Mouse (Mus musculus): ENCODE data around the gene Ppil4. TPM values are rescaled to one million over a fixed set of nuclear protein-coding genes. Genes with fewer than 3 reads are reported as not detected.

The Ppil4 gene
- polyA plus RNA-seq, 1 experiment, result 4.2 TPM

- Histone ChIP-seq H3K27me3 (ENCODE audit: control insufficient read depth, insufficient read depth, insufficient read length) (peaks cover 9% of the 10 kb centered on the region), H3K36me3 (ENCODE audit: control insufficient read depth, insufficient read depth) (no peaks in the 10 kb centered on the region), H3K79me2 (ENCODE audit: control insufficient read depth, insufficient read depth) (no peaks in the 10 kb centered on the region), H3ac (ENCODE audit: control insufficient read depth, insufficient read length) (no peak overlapping the region), H3K4me2 (ENCODE audit: low read depth) (no peak overlapping the region), H3K4me3 (no peak overlapping the region)
- TF ChIP-seq SRF (IDR thresholded peaks at IDR 0.05; ENCODE audit: control insufficient read depth, insufficient read length, low read depth) (no peak), CEBPB (IDR thresholded peaks at IDR 0.05; ENCODE audit: insufficient read depth, poor library complexity, severe bottlenecking) (no peak)
Measured at GRCm38 (mm10) chr10:7866762-7867665, 74.3 kb downstream of the Ppil4 start.

GRCm38 (mm10) chr10:7867666-7868030 lies 75.0 kb downstream of the Ppil4 start:
- Histone ChIP-seq H3K36me3 (ENCODE audit: control insufficient read depth, insufficient read depth) (no peaks in the 10 kb centered on the region), H3ac (ENCODE audit: control insufficient read depth, insufficient read length) (no peak overlapping the region), H3K27me3 (ENCODE audit: control insufficient read depth, insufficient read depth, insufficient read length) (peaks cover 9% of the 10 kb centered on the region), H3K4me2 (ENCODE audit: low read depth) (no peak overlapping the region), H3K4me3 (no peak overlapping the region), H3K79me2 (ENCODE audit: control insufficient read depth, insufficient read depth) (no peaks in the 10 kb centered on the region)
- TF ChIP-seq CEBPB (IDR thresholded peaks at IDR 0.05; ENCODE audit: insufficient read depth, poor library complexity, severe bottlenecking) (no peak), MAX (IDR thresholded peaks at IDR 0.05; ENCODE audit: low read depth) (no peak), TCF3 (IDR thresholded peaks at IDR 0.05; ENCODE audit: insufficient read length, low read depth) (no peak), TCF12 (IDR thresholded peaks at IDR 0.05; ENCODE audit: insufficient read depth, poor library complexity, severe bottlenecking) (no peak), POLR2AphosphoS2 (IDR thresholded peaks at IDR 0.05; ENCODE audit: insufficient read length, low read depth) (no peak), SRF (IDR thresholded peaks at IDR 0.05; ENCODE audit: control insufficient read depth, insufficient read length, low read depth) (no peak), REST (IDR thresholded peaks at IDR 0.05; ENCODE audit: insufficient read depth, insufficient read length) (no peak), USF1 (IDR thresholded peaks at IDR 0.05; ENCODE audit: low read depth) (no peak), MYOD1 (IDR thresholded peaks at IDR 0.05; ENCODE audit: control insufficient read depth in 1 of 3, insufficient read length in 2 of 3, low read depth in 2 of 3) (no peak), MYOG (IDR thresholded peaks at IDR 0.05; ENCODE audit: control insufficient read depth in 1 of 3, insufficient read depth in 1 of 3, insufficient read length in 2 of 3, low read depth in 2 of 3) (no peak), E2F4 (IDR thresholded peaks at IDR 0.05; ENCODE audit: insufficient read depth) (no peak), POLR2A (IDR thresholded peaks at IDR 0.05; ENCODE audit: insufficient read length, low read depth) (no peak)

GRCm38 (mm10) chr10:7869746-7870145 lies 77.1 kb downstream of the Ppil4 start:
- Histone ChIP-seq H3K4me3 (no peak overlapping the region), H3K4me2 (ENCODE audit: low read depth) (no peak overlapping the region), H3ac (ENCODE audit: control insufficient read depth, insufficient read length) (no peak overlapping the region), H3K27me3 (ENCODE audit: control insufficient read depth, insufficient read depth, insufficient read length) (peaks cover 9% of the 10 kb centered on the region), H3K79me2 (ENCODE audit: control insufficient read depth, insufficient read depth) (no peaks in the 10 kb centered on the region), H3K36me3 (ENCODE audit: control insufficient read depth, insufficient read depth) (no peaks in the 10 kb centered on the region)
- TF ChIP-seq REST (IDR thresholded peaks at IDR 0.05; ENCODE audit: insufficient read depth, insufficient read length) (no peak), MYOD1 (IDR thresholded peaks at IDR 0.05; ENCODE audit: control insufficient read depth in 1 of 3, insufficient read length in 2 of 3, low read depth in 2 of 3) (no peak), TCF3 (IDR thresholded peaks at IDR 0.05; ENCODE audit: insufficient read length, low read depth) (no peak), TCF12 (IDR thresholded peaks at IDR 0.05; ENCODE audit: insufficient read depth, poor library complexity, severe bottlenecking) (no peak), MAX (IDR thresholded peaks at IDR 0.05; ENCODE audit: low read depth) (no peak), MYOG (IDR thresholded peaks at IDR 0.05; ENCODE audit: control insufficient read depth in 1 of 3, insufficient read depth in 1 of 3, insufficient read length in 2 of 3, low read depth in 2 of 3) (no peak), SRF (IDR thresholded peaks at IDR 0.05; ENCODE audit: control insufficient read depth, insufficient read length, low read depth) (no peak), E2F4 (IDR thresholded peaks at IDR 0.05; ENCODE audit: insufficient read depth) (no peak), USF1 (IDR thresholded peaks at IDR 0.05; ENCODE audit: low read depth) (no peak), POLR2A (IDR thresholded peaks at IDR 0.05; ENCODE audit: insufficient read length, low read depth) (no peak), POLR2AphosphoS2 (IDR thresholded peaks at IDR 0.05; ENCODE audit: insufficient read length, low read depth) (no peak)

- no peak overlapping the region for H3K4me2 ChIP-seq (ENCODE audit: low read depth)
- no peaks in the 10 kb centered on the region for H3K36me3 ChIP-seq (ENCODE audit: control insufficient read depth, insufficient read depth)
Measured at GRCm38 (mm10) chr10:7870571-7871315, 78.1 kb downstream of the Ppil4 start.

More at GRCm38 (mm10) chr10:7870571-7871315, 78.1 kb downstream of the Ppil4 start:
- Histone ChIP-seq H3K79me2 (ENCODE audit: control insufficient read depth, insufficient read depth) (no peaks in the 10 kb centered on the region), H3ac (ENCODE audit: control insufficient read depth, insufficient read length) (no peak overlapping the region), H3K4me3 (no peak overlapping the region), H3K27me3 (ENCODE audit: control insufficient read depth, insufficient read depth, insufficient read length) (peaks cover 9% of the 10 kb centered on the region)
- TF ChIP-seq TCF3 (IDR thresholded peaks at IDR 0.05; ENCODE audit: insufficient read length, low read depth) (no peak), SRF (IDR thresholded peaks at IDR 0.05; ENCODE audit: control insufficient read depth, insufficient read length, low read depth) (no peak), POLR2AphosphoS2 (IDR thresholded peaks at IDR 0.05; ENCODE audit: insufficient read length, low read depth) (no peak), MYOD1 (IDR thresholded peaks at IDR 0.05; ENCODE audit: control insufficient read depth in 1 of 3, insufficient read length in 2 of 3, low read depth in 2 of 3) (no peak), TCF12 (IDR thresholded peaks at IDR 0.05; ENCODE audit: insufficient read depth, poor library complexity, severe bottlenecking) (no peak), POLR2A (IDR thresholded peaks at IDR 0.05; ENCODE audit: insufficient read length, low read depth) (no peak), MYOG (IDR thresholded peaks at IDR 0.05; ENCODE audit: control insufficient read depth in 1 of 3, insufficient read depth in 1 of 3, insufficient read length in 2 of 3, low read depth in 2 of 3) (no peak), USF1 (IDR thresholded peaks at IDR 0.05; ENCODE audit: low read depth) (no peak), MAX (IDR thresholded peaks at IDR 0.05; ENCODE audit: low read depth) (no peak), REST (IDR thresholded peaks at IDR 0.05; ENCODE audit: insufficient read depth, insufficient read length) (no peak), E2F4 (IDR thresholded peaks at IDR 0.05; ENCODE audit: insufficient read depth) (no peak), CEBPB (IDR thresholded peaks at IDR 0.05; ENCODE audit: insufficient read depth, poor library complexity, severe bottlenecking) (no peak)

Data from myocyte (in vitro differentiated cells).